Mouse (Mus musculus) cerebellum, adult 9-10 months (tissue): Measurements from ENCODE around the gene D11Wsu47e.

Source experiments
- DNase-seq: peaks from one replicate; pipeline ENCODE4 v3.0.0; 2022

D11Wsu47e gene

GRCm38 (mm10) chr11:113683957-113684706 is at the start of gene D11Wsu47e, which contains the start of gene Fam104a:
Gene D11Wsu47e, plus strand, starts transcription at chr11:113684412.
Gene Fam104a, minus strand, starts transcription at chr11:113684155.
- DNase-seq, result peak; percentile 95

GRCm38 (mm10) chr11:113634699-113635121 is 49.5 kb upstream of the D11Wsu47e start:
- no peak for DNase-seq

GRCm38 (mm10) chr11:113638680-113639079 is 45.5 kb upstream of the D11Wsu47e start:
- DNase-seq, result no peak

GRCm38 (mm10) chr11:113645181-113645580 is 39.0 kb upstream of the D11Wsu47e start:
- DNase-seq, result no peak

- peak; percentile 84 for DNase-seq
Measured at GRCm38 (mm10) chr11:113648152-113648551, 36.1 kb upstream of the D11Wsu47e start.

GRCm38 (mm10) chr11:113648690-113649352 is 35.4 kb upstream of the D11Wsu47e start, which contains the start of gene Cog1:
Gene Cog1, plus strand, starts transcription at chr11:113649169.
- peak; percentile 60 for DNase-seq

- DNase-seq, result no peak
Measured at GRCm38 (mm10) chr11:113649353-113650210, 34.6 kb upstream of the D11Wsu47e start, which contains the start of gene Slc39a11. Gene Slc39a11, minus strand, starts transcription at chr11:113650079.

- DNase-seq, result peak; percentile 78
Measured at GRCm38 (mm10) chr11:113651206-113651906, 32.9 kb upstream of the D11Wsu47e start.

GRCm38 (mm10) chr11:113651907-113652273 is 32.3 kb upstream of the D11Wsu47e start:
- peak; percentile 73 for DNase-seq

- DNase-seq, result peak; percentile 40
Measured at GRCm38 (mm10) chr11:113652516-113652915, 31.7 kb upstream of the D11Wsu47e start.

GRCm38 (mm10) chr11:113654105-113654504 is 30.1 kb upstream of the D11Wsu47e start:
- DNase-seq, result peak; percentile 51

- DNase-seq, result peak; percentile 42
Measured at GRCm38 (mm10) chr11:113654561-113655270, 29.5 kb upstream of the D11Wsu47e start.

- DNase-seq, result peak; percentile 98
Measured at GRCm38 (mm10) chr11:113656511-113656932, 27.7 kb upstream of the D11Wsu47e start.

- DNase-seq, result peak; percentile 66
Measured at GRCm38 (mm10) chr11:113657221-113657620, 27.0 kb upstream of the D11Wsu47e start.

GRCm38 (mm10) chr11:113658319-113658718 is 25.9 kb upstream of the D11Wsu47e start:
- peak; percentile 39 for DNase-seq

GRCm38 (mm10) chr11:113658763-113659162 is 25.4 kb upstream of the D11Wsu47e start:
- DNase-seq, result no peak

- DNase-seq, result peak; percentile 25
Measured at GRCm38 (mm10) chr11:113660213-113660612, 24.0 kb upstream of the D11Wsu47e start.

GRCm38 (mm10) chr11:113660940-113661339 is 23.3 kb upstream of the D11Wsu47e start:
- DNase-seq, result peak; percentile 62

GRCm38 (mm10) chr11:113661835-113662351 is 22.3 kb upstream of the D11Wsu47e start:
- no peak for DNase-seq

GRCm38 (mm10) chr11:113664279-113664678 is 19.9 kb upstream of the D11Wsu47e start:
- no peak for DNase-seq

GRCm38 (mm10) chr11:113666205-113666604 is 18.0 kb upstream of the D11Wsu47e start:
- DNase-seq, result no peak
